Mouse (Mus musculus) stomach, embryonic 16.5 days (tissue): ENCODE measurements around the gene Tsacc. TPM values are rescaled to one million over a fixed set of nuclear protein-coding genes. Genes with fewer than 3 reads are reported as not detected.

Experiments used
- ATAC-seq: fragments of 200-750 bp; cut with Nextera tagmentation; 2 replicates; pipeline ENCODE4 v1.8.0; 2017; ENCODE audit warnings: moderate number of reproducible peaks, moderate TSS enrichment; ENCODE audit not compliant: insufficient read depth, low FRiP score
- H3K27ac ChIP-seq: fragments of 300-500 bp; sonication (generic); 2 replicates; pipeline ENCODE4 v1.5.1; 2014; ENCODE audit warnings: low read length
- H3K27me3 ChIP-seq: fragments of 300-500 bp; sonication (generic); 2 replicates; pipeline ENCODE4 v1.6.1; 2014; ENCODE audit warnings: low read length, control low read depth, mixed read lengths; ENCODE audit not compliant: control insufficient read depth, insufficient read depth
- H3K36me3 ChIP-seq: fragments of 300-500 bp; sonication (generic); 2 replicates; pipeline ENCODE4 v1.6.1; 2014; ENCODE audit warnings: low read length; ENCODE audit not compliant: control insufficient read depth, insufficient read depth
- H3K4me1 ChIP-seq: fragments of 300-500 bp; sonication (generic); 2 replicates; pipeline ENCODE4 v1.6.1; 2014; ENCODE audit warnings: low read length, control low read depth, mixed read lengths; ENCODE audit not compliant: control insufficient read depth, insufficient read depth
- H3K4me2 ChIP-seq: fragments of 300-500 bp; sonication (generic); 2 replicates; pipeline ENCODE4 v1.6.1; 2014; ENCODE audit warnings: low read depth, low read length, mixed read lengths
- H3K4me3 ChIP-seq: fragments of 300-500 bp; sonication (generic); replicated peaks from 2 replicates; pipeline ENCODE4 v1.5.1; 2014; ENCODE audit warnings: mild to moderate bottlenecking, low read length
- H3K9ac ChIP-seq: fragments of 300-500 bp; sonication (generic); 2 replicates; pipeline ENCODE4 v1.6.1; 2014; ENCODE audit warnings: low read length
- H3K9me3 ChIP-seq: fragments of 300-500 bp; sonication (generic); replicated peaks from 2 replicates; pipeline ENCODE4 v1.6.1; 2016; ENCODE audit warnings: low read length, control low read depth; ENCODE audit not compliant: control insufficient read depth
- WGBS: fragments of 180-500 bp; shearing (Covaris S2); extraction: QIAGEN DNeasy Blood & Tissue Kit; methylation state at CpG from one replicate; pipeline ENCODE4 v1.1.7; 2014; 5-methylcytosine and 5-hydroxymethylcytosine counted together
- polyA plus RNA-seq: library from polyadenylated mRNA; unstranded; fragments of >200 nt; fragmentation: Nextera tagmentation; extraction: Ambion mirVana; gene quantifications from 2 replicates; pipeline ENCODE4 v1.2.1, GENCODE M21; 2015

Gene Tsacc
- polyA plus RNA-seq, 1 experiment from 2014 or later: 12.0 TPM

DNA sequence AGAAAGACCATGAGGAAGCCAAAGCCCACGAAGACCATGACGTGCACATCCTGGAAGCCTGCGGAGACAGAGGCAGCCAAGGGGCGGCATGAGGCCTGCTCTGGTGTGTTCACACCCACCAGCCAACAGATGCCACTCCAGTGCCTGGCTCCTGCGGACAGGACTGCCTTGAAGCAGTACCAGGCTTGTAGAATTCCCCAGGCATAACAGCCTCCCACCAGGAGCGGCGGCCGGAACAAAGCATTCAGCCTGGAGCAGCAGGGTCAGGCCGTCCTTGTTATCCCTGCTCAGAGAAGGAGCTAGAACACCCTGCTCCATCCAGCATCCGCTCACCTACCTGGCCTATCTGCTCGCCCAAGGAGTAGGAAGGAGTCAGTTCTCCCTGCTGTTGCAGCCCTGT lies 48.4 kb downstream of the Tsacc start:
- Histone ChIP-seq H3K27ac (no peak overlapping the region), H3K27me3 (peaks cover 8% of the 10 kb centered on the region), H3K36me3 (no peaks in the 10 kb centered on the region), H3K4me1 (0 out of 2 replicates have a peak, but pooled peaks cover 3% of the 10 kb centered on the region), H3K4me3 (no peak overlapping the region), H3K9ac (no peak overlapping the region), H3K4me2 (no peak overlapping the region), H3K9me3 (no peaks in the 10 kb centered on the region)
- no peak for ATAC-seq
- WGBS: 80% methylated on average over 11 of the region's 11 CpGs

- peak; percentile 27; the same call in 1 of the 2 replicates for ATAC-seq
- Histone ChIP-seq H3K27me3 (peaks cover 15% of the 10 kb centered on the region), H3K4me1 (0 out of 2 replicates have a peak, but pooled peaks cover 3% of the 10 kb centered on the region), H3K36me3 (no peaks in the 10 kb centered on the region), H3K9ac (no peak overlapping the region), H3K4me3 (no peak overlapping the region), H3K9me3 (no peaks in the 10 kb centered on the region), H3K27ac (no peak overlapping the region), H3K4me2 (no peak overlapping the region)
- 49% methylated on average over 9 of the region's 9 CpGs for WGBS
These were observed 49.1 kb downstream of the Tsacc start for GRCm38 (mm10) chr3:88247666-88248065.

GRCm38 (mm10) chr3:88245811-88246210 lies 51.0 kb downstream of the Tsacc start:
- no peak overlapping the region for H3K9ac ChIP-seq
- H3K4me1 ChIP-seq: 0 out of 2 replicates have a peak, but pooled peaks cover 6% of the 10 kb centered on the region
- H3K36me3 ChIP-seq: no peaks in the 10 kb centered on the region
- no peaks in the 10 kb centered on the region for H3K9me3 ChIP-seq
- H3K27me3 ChIP-seq: peaks cover 33% of the 10 kb centered on the region
- ATAC-seq: peak; percentile 63; the same call in 1 of the 2 replicates
- WGBS: 18% methylated on average over 13 of the region's 13 CpGs
- no peak overlapping the region for H3K4me2 ChIP-seq
- H3K4me3 ChIP-seq: no peak overlapping the region
- H3K27ac ChIP-seq: no peak overlapping the region

GRCm38 (mm10) chr3:88244071-88244470 lies 52.7 kb downstream of the Tsacc start:
- H3K36me3 ChIP-seq: no peaks in the 10 kb centered on the region
- H3K4me2 ChIP-seq: no peak overlapping the region
- no peaks in the 10 kb centered on the region for H3K9me3 ChIP-seq
- H3K27me3 ChIP-seq: peaks cover 50% of the 10 kb centered on the region
- WGBS: 16% methylated on average over 2 of the region's 2 CpGs
- ATAC-seq: no peak
- H3K27ac ChIP-seq: no peak overlapping the region
- 0 out of 2 replicates have a peak, but pooled peaks cover 6% of the 10 kb centered on the region for H3K4me1 ChIP-seq
- no peak overlapping the region for H3K9ac ChIP-seq
- no peak overlapping the region for H3K4me3 ChIP-seq

GRCm38 (mm10) chr3:88242531-88242930 lies 54.3 kb downstream of the Tsacc start:
- Histone ChIP-seq H3K27me3 (peaks cover 62% of the 10 kb centered on the region), H3K4me3 (no peak overlapping the region), H3K4me2 (no peak overlapping the region), H3K9me3 (no peaks in the 10 kb centered on the region), H3K9ac (no peak overlapping the region), H3K36me3 (no peaks in the 10 kb centered on the region), H3K27ac (no peak overlapping the region), H3K4me1 (0 out of 2 replicates have a peak, but pooled peaks cover 6% of the 10 kb centered on the region)
- ATAC-seq: no peak
- 3% methylated on average over 13 of the region's 13 CpGs for WGBS

- peak overlapping the region; percentile 46 for H3K9ac ChIP-seq
- peak overlapping the region; percentile 11; the same call in 1 of the 2 replicates for H3K4me3 ChIP-seq
- peak overlapping the region; percentile 20; the same call in 1 of the 2 replicates for H3K4me2 ChIP-seq
- H3K36me3 ChIP-seq: no peaks in the 10 kb centered on the region
- peaks cover 66% of the 10 kb centered on the region for H3K27me3 ChIP-seq
- H3K27ac ChIP-seq: no peak overlapping the region
- H3K4me1 ChIP-seq: 0 out of 2 replicates have a peak, but pooled peaks cover 4% of the 10 kb centered on the region
- no peak for ATAC-seq
- H3K9me3 ChIP-seq: no peaks in the 10 kb centered on the region
- 4% methylated on average over 45 of the region's 48 CpGs for WGBS
These were observed 55.6 kb downstream of the Tsacc start for GRCm38 (mm10) chr3:88241045-88241786.

GRCm38 (mm10) chr3:88239446-88239845 lies 57.4 kb downstream of the Tsacc start:
- Histone ChIP-seq H3K36me3 (no peaks in the 10 kb centered on the region), H3K9me3 (no peaks in the 10 kb centered on the region)
- WGBS: 70% methylated on average over 4 of the region's 4 CpGs

GRCm38 (mm10) chr3:88238866-88239391 lies 57.9 kb downstream of the Tsacc start:
- Histone ChIP-seq H3K4me1 (0 out of 2 replicates have a peak, but pooled peaks cover 4% of the 10 kb centered on the region), H3K9ac (no peak overlapping the region), H3K4me2 (no peak overlapping the region), H3K27me3 (peaks cover 62% of the 10 kb centered on the region), H3K9me3 (no peaks in the 10 kb centered on the region), H3K27ac (no peak overlapping the region), H3K4me3 (no peak overlapping the region), H3K36me3 (no peaks in the 10 kb centered on the region)
- ATAC-seq: peak; percentile 21; the same call in 1 of the 2 replicates
- 38% methylated on average over 8 of the region's 8 CpGs for WGBS

More at GRCm38 (mm10) chr3:88239446-88239845, 57.4 kb downstream of the Tsacc start:
- no peak overlapping the region for H3K4me2 ChIP-seq
- ATAC-seq: no peak
- H3K9ac ChIP-seq: no peak overlapping the region
- no peak overlapping the region for H3K4me3 ChIP-seq
- no peak overlapping the region for H3K27ac ChIP-seq
- peaks cover 64% of the 10 kb centered on the region for H3K27me3 ChIP-seq
- H3K4me1 ChIP-seq: 0 out of 2 replicates have a peak, but pooled peaks cover 4% of the 10 kb centered on the region

- Histone ChIP-seq H3K27ac (no peak overlapping the region), H3K4me1 (0 out of 2 replicates have a peak, but pooled peaks cover 4% of the 10 kb centered on the region), H3K9me3 (no peaks in the 10 kb centered on the region), H3K4me2 (no peak overlapping the region), H3K27me3 (peaks cover 55% of the 10 kb centered on the region), H3K9ac (no peak overlapping the region), H3K36me3 (no peaks in the 10 kb centered on the region), H3K4me3 (no peak overlapping the region)
- no peak for ATAC-seq
- WGBS: 11% methylated on average over 10 of the region's 10 CpGs
These were observed 59.1 kb downstream of the Tsacc start for GRCm38 (mm10) chr3:88237556-88238194.
